8 mouse cellular contexts compared by ENCODE assay signal in genomic region chr6:37054435-37055020, GRCm38 (mm10).
DNase-seq lines count a peak whose midpoint lies in the region; ATAC-seq lines count a peak whose summit lies in the region.

No protein-coding gene starts in this region.

- no peak for DNase-seq in cerebellum, adult 9-11 months
- DNase-seq in layer of hippocampus, adult 11-12 months (ENCODE audit: low spot score), result peak; percentile 51
- DNase-seq in layer of hippocampus, postnatal 10 days (ENCODE audit: low spot score in 2 of 2), result no peak
- DNase-seq in NIH3T3 (ENCODE audit: low read depth), result peak; percentile 84
- DNase-seq in skeletal muscle tissue, adult 2 months (ENCODE audit: low read depth, low spot score), result peak; percentile 34
- DNase-seq in layer of hippocampus, adult 8-10 months (ENCODE audit: low spot score in 2 of 2), result no peak

- no peaks in the 10 kb centered on the region for H3K27me3 ChIP-seq in heart, embryonic 16.5 days (ENCODE audit: control insufficient read depth, insufficient read depth, low read length)

- peaks cover 7% of the 10 kb centered on the region for H3K4me1 ChIP-seq in heart, embryonic 16.5 days (ENCODE audit: control insufficient read depth, insufficient read depth, low read length)

- no peak overlapping the region for H3K9ac ChIP-seq in heart, embryonic 16.5 days (ENCODE audit: low read length)

- peak overlapping the region; percentile 25; the same call in 1 of the 2 replicates for H3K4me2 ChIP-seq in heart, embryonic 16.5 days (ENCODE audit: low read depth, low read length)

- H3K9me3 ChIP-seq in heart, embryonic 16.5 days (replicated peaks; ENCODE audit: control insufficient read depth, low read length), result no peaks in the 10 kb centered on the region

- no peak overlapping the region for H3K27ac ChIP-seq in heart, embryonic 16.5 days (ENCODE audit: low read length)

- peak; percentile 33; the same call in 1 of the 2 replicates for ATAC-seq in cerebellum, adult (ENCODE audit: insufficient number of reproducible peaks, low FRiP score, low TSS enrichment)
- peak; percentile 45; the same call in 1 of the 2 replicates for ATAC-seq in heart, embryonic 16.5 days (replicated peaks; ENCODE audit: extremely low read depth, insufficient read depth, low FRiP score)

- no peaks in the 10 kb centered on the region for H3K36me3 ChIP-seq in heart, embryonic 16.5 days (ENCODE audit: control insufficient read depth, insufficient read depth)

- 39% methylated on average over 6 of the region's 6 CpGs for WGBS in heart, embryonic 16.5 days

- no peak overlapping the region for H3K4me3 ChIP-seq in heart, embryonic 16.5 days (ENCODE audit: low read length)

Comparison
In these comparisons a context has a peak if more than half of its experiments do, and no peak if none do; other contexts are left out.
1. DNase-seq: peak in layer of hippocampus, adult 11-12 months (single experiment), NIH3T3 (single experiment) and skeletal muscle tissue, adult 2 months (single experiment); none in cerebellum, adult 9-11 months (single experiment), layer of hippocampus, postnatal 10 days (0 of 2) and layer of hippocampus, adult 8-10 months (0 of 2).